Mouse (Mus musculus) myocyte (in vitro differentiated cells): Measurements from ENCODE around the gene Cr1l. TPM values are rescaled to one million over a fixed set of nuclear protein-coding genes. Genes with fewer than 3 reads are reported as not detected.

Experiments
- H3K27me3 ChIP-seq: one replicate; pipeline ENCODE4 v1.6.1; 2011; ENCODE audit not compliant: control insufficient read depth, insufficient read depth, insufficient read length
- H3K36me3 ChIP-seq: one replicate; pipeline ENCODE4 v1.6.1; 2011; ENCODE audit not compliant: control insufficient read depth, insufficient read depth
- H3K4me2 ChIP-seq: one replicate; pipeline ENCODE4 v1.6.1; 2011; ENCODE audit warnings: low read depth, control low read depth
- H3K4me3 ChIP-seq: one replicate; pipeline ENCODE4 v1.5.1; 2011; ENCODE audit warnings: mild to moderate bottlenecking, control low read depth, moderate library complexity
- H3K79me2 ChIP-seq: one replicate; pipeline ENCODE4 v1.6.1; 2011; ENCODE audit not compliant: control insufficient read depth, insufficient read depth
- H3ac ChIP-seq: one replicate; pipeline ENCODE4 v1.6.1; 2011; ENCODE audit not compliant: control insufficient read depth, insufficient read length
- CEBPB ChIP-seq: IDR thresholded peaks from 2 replicates; pipeline ENCODE4 v1.6.1; 2011; ENCODE audit warnings: mild to moderate bottlenecking, moderate library complexity; ENCODE audit not compliant: poor library complexity, insufficient read depth, severe bottlenecking
- E2F4 ChIP-seq: IDR thresholded peaks from one replicate; pipeline ENCODE4 v1.6.1; 2011; ENCODE audit warnings: mild to moderate bottlenecking, control low read depth, moderate library complexity; ENCODE audit not compliant: insufficient read depth
- MAX ChIP-seq: IDR thresholded peaks from one replicate; pipeline ENCODE4 v1.6.1; 2011; ENCODE audit warnings: low read depth, mild to moderate bottlenecking, control low read depth
- MYOD1 ChIP-seq, 3 experiments: IDR thresholded peaks; one replicate each; pipeline ENCODE4 v1.6.1; 2011; ENCODE audit warnings: control low read depth in 2 of 3, low read depth in 2 of 3, mild to moderate bottlenecking in 2 of 3, moderate library complexity in 1 of 3; ENCODE audit not compliant: insufficient read length in 2 of 3, control insufficient read depth in 1 of 3
- MYOG ChIP-seq, 3 experiments: IDR thresholded peaks; one replicate each; pipeline ENCODE4 v1.6.1; 2011; ENCODE audit warnings: control low read depth in 2 of 3, low read depth in 2 of 3, mild to moderate bottlenecking in 2 of 3; ENCODE audit not compliant: insufficient read length in 2 of 3, control insufficient read depth in 1 of 3, insufficient read depth in 1 of 3
- POLR2A ChIP-seq: IDR thresholded peaks from one replicate; pipeline ENCODE4 v1.6.1; 2011; ENCODE audit warnings: low read depth, mild to moderate bottlenecking, control low read depth, moderate library complexity; ENCODE audit not compliant: insufficient read length
- POLR2AphosphoS2 ChIP-seq: IDR thresholded peaks from one replicate; pipeline ENCODE4 v1.6.1; 2011; ENCODE audit warnings: low read depth, control low read depth; ENCODE audit not compliant: insufficient read length
- REST ChIP-seq: IDR thresholded peaks from one replicate; pipeline ENCODE4 v1.6.1; 2011; ENCODE audit warnings: mild to moderate bottlenecking, control low read depth, moderate library complexity; ENCODE audit not compliant: insufficient read depth, insufficient read length
- SRF ChIP-seq: IDR thresholded peaks from one replicate; pipeline ENCODE4 v1.6.1; 2011; ENCODE audit warnings: low read depth; ENCODE audit not compliant: control insufficient read depth, insufficient read length
- TCF12 ChIP-seq: IDR thresholded peaks from one replicate; pipeline ENCODE4 v1.6.1; 2011; ENCODE audit warnings: mild to moderate bottlenecking, control low read depth; ENCODE audit not compliant: poor library complexity, insufficient read depth, severe bottlenecking
- TCF3 ChIP-seq: IDR thresholded peaks from one replicate; pipeline ENCODE4 v1.6.1; 2011; ENCODE audit warnings: low read depth, control low read depth; ENCODE audit not compliant: insufficient read length
- USF1 ChIP-seq: IDR thresholded peaks from one replicate; pipeline ENCODE4 v1.6.1; 2011; ENCODE audit warnings: low read depth, mild to moderate bottlenecking, control low read depth, moderate library complexity
- polyA plus RNA-seq: library from polyadenylated mRNA; unstranded; fragments of >200 nt; fragmentation: generic; extraction: Trizol; gene quantifications from one replicate; pipeline ENCODE4 v1.2.1, GENCODE M21; 2012; ENCODE audit warnings: missing spikeins

The Cr1l gene
- polyA plus RNA-seq, result 60.2 TPM

- H3K27me3 ChIP-seq, result no peaks in the 10 kb centered on the region
- peaks cover 24% of the 10 kb centered on the region for H3K79me2 ChIP-seq
- peak within 1 kb of the TSS; percentile 78 for H3K4me2 ChIP-seq
- H3K36me3 ChIP-seq, result peaks cover 35% of the 10 kb centered on the region
- peak within 1 kb of the TSS; percentile 66 for H3ac ChIP-seq
- peak in 1 of 3 experiments; percentile 43 for TF ChIP-seq MYOG (IDR thresholded peaks at IDR 0.05; ENCODE audit: control insufficient read depth in 1 of 3, insufficient read depth in 1 of 3, insufficient read length in 2 of 3, low read depth in 2 of 3)
- TF ChIP-seq CEBPB, result no peak
- no peak for TF ChIP-seq USF1
- TF ChIP-seq POLR2AphosphoS2, result peak; percentile 83
- TF ChIP-seq MAX, result no peak
- TF ChIP-seq SRF, result peak; percentile 19
- peak in 2 of 3 experiments; percentile 30 to 36 for TF ChIP-seq MYOD1 (IDR thresholded peaks at IDR 0.05; ENCODE audit: control insufficient read depth in 1 of 3, insufficient read length in 2 of 3, low read depth in 2 of 3)
- TF ChIP-seq E2F4, result no peak
- TF ChIP-seq TCF12, result no peak
- no peak for TF ChIP-seq TCF3
- TF ChIP-seq REST, result no peak
- TF ChIP-seq POLR2A, result peak; percentile 75
- H3K4me3 ChIP-seq, result peak within 1 kb of the TSS; percentile 77
Observed at GRCm38 (mm10) chr1:195130953-195131674, at the start of gene Cr1l. Cr1l (minus strand) TSS chr1:195131586.

- Histone ChIP-seq H3K36me3 (no peaks in the 10 kb centered on the region), H3K27me3 (no peaks in the 10 kb centered on the region), H3K4me3 (no peak within 1 kb of the TSS), H3K4me2 (peak within 1 kb of the TSS; percentile 34), H3ac (no peak within 1 kb of the TSS), H3K79me2 (no peaks in the 10 kb centered on the region)
- TF ChIP-seq CEBPB, result no peak
- no peak for TF ChIP-seq E2F4
- no peak for TF ChIP-seq MYOD1 (IDR thresholded peaks at IDR 0.05; ENCODE audit: control insufficient read depth in 1 of 3, insufficient read length in 2 of 3, low read depth in 2 of 3)
- no peak for TF ChIP-seq TCF12
- TF ChIP-seq REST, result no peak
Observed at GRCm38 (mm10) chr1:195175980-195176931, 44.9 kb upstream of the Cr1l start, which contains the start of gene Cr2. Cr2 (minus strand) TSS chr1:195176716.

- Histone ChIP-seq H3K4me2 (no peak overlapping the region), H3K4me3 (no peak overlapping the region), H3K27me3 (no peaks in the 10 kb centered on the region), H3K36me3 (no peaks in the 10 kb centered on the region), H3ac (no peak overlapping the region), H3K79me2 (no peaks in the 10 kb centered on the region)
- TF ChIP-seq REST (no peak), MYOG (IDR thresholded peaks at IDR 0.05; ENCODE audit: control insufficient read depth in 1 of 3, insufficient read depth in 1 of 3, insufficient read length in 2 of 3, low read depth in 2 of 3) (no peak), SRF (no peak), USF1 (peak; percentile 13)
Observed at GRCm38 (mm10) chr1:195164996-195165755, 33.8 kb upstream of the Cr1l start.

GRCm38 (mm10) chr1:195132070-195132469 lies 684 bp upstream of the Cr1l start:
- TF ChIP-seq POLR2A (no peak), SRF (no peak), MAX (no peak), TCF12 (no peak), MYOD1 (IDR thresholded peaks at IDR 0.05; ENCODE audit: control insufficient read depth in 1 of 3, insufficient read length in 2 of 3, low read depth in 2 of 3) (no peak), USF1 (no peak), POLR2AphosphoS2 (no peak), REST (no peak), TCF3 (no peak), MYOG (IDR thresholded peaks at IDR 0.05; ENCODE audit: control insufficient read depth in 1 of 3, insufficient read depth in 1 of 3, insufficient read length in 2 of 3, low read depth in 2 of 3) (no peak)
- Histone ChIP-seq H3K4me2 (peak overlapping the region; percentile 78), H3K27me3 (no peaks in the 10 kb centered on the region), H3K36me3 (peaks cover 27% of the 10 kb centered on the region), H3K79me2 (peaks cover 24% of the 10 kb centered on the region), H3ac (no peak overlapping the region), H3K4me3 (peak overlapping the region; percentile 77)
